Mouse (Mus musculus): ENCODE measurements around the gene Ptpn1. TPM values are rescaled to one million over a fixed set of nuclear protein-coding genes. Genes with fewer than 3 reads are reported as not detected.

Ptpn1 gene
- polyA plus RNA-seq, 1 experiment from 2014 or later = 89.8 TPM

GRCm38 (mm10) chr2:167910178-167910540 lies 21.7 kb upstream of the Ptpn1 start:
- WGBS = 74% methylated on average over 3 of the region's 3 CpGs

GRCm38 (mm10) chr2:167911511-167911910 lies 20.3 kb upstream of the Ptpn1 start:
- no peaks in the 10 kb centered on the region for H3K36me3 ChIP-seq (ENCODE audit: control insufficient read depth, insufficient read depth, low read length)
- ATAC-seq (ENCODE audit: low FRiP score) = no peak
- H3K9me3 ChIP-seq (ENCODE audit: control insufficient read depth, low read length) = no peaks in the 10 kb centered on the region
- H3K4me3 ChIP-seq (ENCODE audit: low read depth, low read length) = no peak overlapping the region
- no peak overlapping the region for H3K9ac ChIP-seq (ENCODE audit: low read length)
- H3K27ac ChIP-seq (ENCODE audit: low read depth, low read length) = no peak overlapping the region
- no peaks in the 10 kb centered on the region for H3K4me1 ChIP-seq (ENCODE audit: control insufficient read depth, insufficient read depth, low read length)
- 90% methylated on average over 5 of the region's 5 CpGs for WGBS
- no peaks in the 10 kb centered on the region for H3K27me3 ChIP-seq (ENCODE audit: control insufficient read depth, insufficient read depth, low read length)
- no peak overlapping the region for H3K4me2 ChIP-seq
- peak; percentile 17 for DNase-seq (ENCODE audit: low spot score, missing footprints)

More at GRCm38 (mm10) chr2:167910178-167910540, 21.7 kb upstream of the Ptpn1 start:
- H3K27me3 ChIP-seq (ENCODE audit: control insufficient read depth, insufficient read depth, low read length) = no peaks in the 10 kb centered on the region
- no peaks in the 10 kb centered on the region for H3K4me1 ChIP-seq (ENCODE audit: control insufficient read depth, insufficient read depth, low read length)
- no peak overlapping the region for H3K27ac ChIP-seq (ENCODE audit: low read depth, low read length)
- DNase-seq (ENCODE audit: low spot score, missing footprints) (peak; percentile 61), ATAC-seq (ENCODE audit: low FRiP score) (no peak)
- no peaks in the 10 kb centered on the region for H3K9me3 ChIP-seq (ENCODE audit: control insufficient read depth, low read length)
- H3K4me2 ChIP-seq = no peak overlapping the region
- no peak overlapping the region for H3K4me3 ChIP-seq (ENCODE audit: low read depth, low read length)
- no peaks in the 10 kb centered on the region for H3K36me3 ChIP-seq (ENCODE audit: control insufficient read depth, insufficient read depth, low read length)
- H3K9ac ChIP-seq (ENCODE audit: low read length) = no peak overlapping the region

GRCm38 (mm10) chr2:167919081-167919480 lies 12.8 kb upstream of the Ptpn1 start:
- Histone ChIP-seq H3K27ac (ENCODE audit: low read depth, low read length) (no peak overlapping the region), H3K9ac (ENCODE audit: low read length) (no peak overlapping the region), H3K4me2 (no peak overlapping the region), H3K36me3 (ENCODE audit: control insufficient read depth, insufficient read depth, low read length) (no peaks in the 10 kb centered on the region), H3K4me1 (ENCODE audit: control insufficient read depth, insufficient read depth, low read length) (no peaks in the 10 kb centered on the region), H3K4me3 (ENCODE audit: low read depth, low read length) (no peak overlapping the region), H3K9me3 (ENCODE audit: control insufficient read depth, low read length) (no peaks in the 10 kb centered on the region), H3K27me3 (ENCODE audit: control insufficient read depth, insufficient read depth, low read length) (no peaks in the 10 kb centered on the region)
- DNase-seq (ENCODE audit: low spot score, missing footprints) (no peak), ATAC-seq (ENCODE audit: low FRiP score) (no peak)
- WGBS = 56% methylated on average over 1 of the region's 1 CpGs

GRCm38 (mm10) chr2:167920041-167920440 lies 11.8 kb upstream of the Ptpn1 start:
- H3K27ac ChIP-seq (ENCODE audit: low read depth, low read length) = no peak overlapping the region
- no peaks in the 10 kb centered on the region for H3K9me3 ChIP-seq (ENCODE audit: control insufficient read depth, low read length)
- H3K27me3 ChIP-seq (ENCODE audit: control insufficient read depth, insufficient read depth, low read length) = no peaks in the 10 kb centered on the region
- H3K36me3 ChIP-seq (ENCODE audit: control insufficient read depth, insufficient read depth, low read length) = no peaks in the 10 kb centered on the region
- DNase-seq (ENCODE audit: low spot score, missing footprints) (peak; percentile 49), ATAC-seq (ENCODE audit: low FRiP score) (no peak)
- H3K4me1 ChIP-seq (ENCODE audit: control insufficient read depth, insufficient read depth, low read length) = peaks cover 4% of the 10 kb centered on the region; the same call in 1 of the 2 replicates
- no peak overlapping the region for H3K4me2 ChIP-seq
- no peak overlapping the region for H3K4me3 ChIP-seq (ENCODE audit: low read depth, low read length)
- WGBS = 78% methylated on average over 11 of the region's 11 CpGs
- H3K9ac ChIP-seq (ENCODE audit: low read length) = no peak overlapping the region

- no peak overlapping the region for H3K4me3 ChIP-seq (ENCODE audit: low read depth, low read length)
- H3K9me3 ChIP-seq (ENCODE audit: control insufficient read depth, low read length) = no peaks in the 10 kb centered on the region
- 89% methylated on average over 9 of the region's 9 CpGs for WGBS
- H3K4me2 ChIP-seq = no peak overlapping the region
- no peak overlapping the region for H3K27ac ChIP-seq (ENCODE audit: low read depth, low read length)
- peak; percentile 74 for DNase-seq (ENCODE audit: low spot score, missing footprints)
- ATAC-seq (ENCODE audit: low FRiP score) = no peak
- H3K4me1 ChIP-seq (ENCODE audit: control insufficient read depth, insufficient read depth, low read length) = peaks cover 4% of the 10 kb centered on the region; the same call in 1 of the 2 replicates
- no peak overlapping the region for H3K9ac ChIP-seq (ENCODE audit: low read length)
- H3K36me3 ChIP-seq (ENCODE audit: control insufficient read depth, insufficient read depth, low read length) = no peaks in the 10 kb centered on the region
- no peaks in the 10 kb centered on the region for H3K27me3 ChIP-seq (ENCODE audit: control insufficient read depth, insufficient read depth, low read length)
These were observed 10.8 kb upstream of the Ptpn1 start for GRCm38 (mm10) chr2:167920960-167921495.

- no peaks in the 10 kb centered on the region for H3K36me3 ChIP-seq (ENCODE audit: control insufficient read depth, insufficient read depth, low read length)
- H3K9me3 ChIP-seq (ENCODE audit: control insufficient read depth, low read length) = no peaks in the 10 kb centered on the region
- DNase-seq (ENCODE audit: low spot score, missing footprints) = peak; percentile 35
- no peak overlapping the region for H3K4me2 ChIP-seq
- H3K27me3 ChIP-seq (ENCODE audit: control insufficient read depth, insufficient read depth, low read length) = no peaks in the 10 kb centered on the region
- no peak for ATAC-seq (ENCODE audit: low FRiP score)
- WGBS = 87% methylated on average over 8 of the region's 8 CpGs
- H3K27ac ChIP-seq (ENCODE audit: low read depth, low read length) = no peak overlapping the region
- H3K4me3 ChIP-seq (ENCODE audit: low read depth, low read length) = no peak overlapping the region
- peaks cover 4% of the 10 kb centered on the region; the same call in 1 of the 2 replicates for H3K4me1 ChIP-seq (ENCODE audit: control insufficient read depth, insufficient read depth, low read length)
- no peak overlapping the region for H3K9ac ChIP-seq (ENCODE audit: low read length)
These were observed 10.0 kb upstream of the Ptpn1 start for GRCm38 (mm10) chr2:167921823-167922222.

- H3K4me2 ChIP-seq = no peak overlapping the region
- H3K4me3 ChIP-seq (ENCODE audit: low read depth, low read length) = no peak overlapping the region
- H3K36me3 ChIP-seq (ENCODE audit: control insufficient read depth, insufficient read depth, low read length) = no peaks in the 10 kb centered on the region
- ATAC-seq (ENCODE audit: low FRiP score) = no peak
- H3K27ac ChIP-seq (ENCODE audit: low read depth, low read length) = no peak overlapping the region
- no peak overlapping the region for H3K9ac ChIP-seq (ENCODE audit: low read length)
- DNase-seq (ENCODE audit: low spot score, missing footprints) = peak; percentile 57
- no peaks in the 10 kb centered on the region for H3K9me3 ChIP-seq (ENCODE audit: control insufficient read depth, low read length)
- WGBS = 90% methylated on average over 5 of the region's 5 CpGs
- H3K4me1 ChIP-seq (ENCODE audit: control insufficient read depth, insufficient read depth, low read length) = peaks cover 4% of the 10 kb centered on the region; the same call in 1 of the 2 replicates
- no peaks in the 10 kb centered on the region for H3K27me3 ChIP-seq (ENCODE audit: control insufficient read depth, insufficient read depth, low read length)
These were observed 7.8 kb upstream of the Ptpn1 start for GRCm38 (mm10) chr2:167924011-167924410.

GRCm38 (mm10) chr2:167924803-167925604 lies 6.9 kb upstream of the Ptpn1 start:
- Histone ChIP-seq H3K9ac (ENCODE audit: low read length) (peak overlapping the region; percentile 60), H3K36me3 (ENCODE audit: control insufficient read depth, insufficient read depth, low read length) (no peaks in the 10 kb centered on the region), H3K4me2 (peak overlapping the region; percentile 76), H3K4me1 (ENCODE audit: control insufficient read depth, insufficient read depth, low read length) (peaks cover 4% of the 10 kb centered on the region; the same call in 1 of the 2 replicates), H3K9me3 (ENCODE audit: control insufficient read depth, low read length) (no peaks in the 10 kb centered on the region), H3K27ac (ENCODE audit: low read depth, low read length) (no peak overlapping the region), H3K27me3 (ENCODE audit: control insufficient read depth, insufficient read depth, low read length) (no peaks in the 10 kb centered on the region), H3K4me3 (ENCODE audit: low read depth, low read length) (peak overlapping the region; percentile 35)
- ATAC-seq (ENCODE audit: low FRiP score) (peak; percentile 68), DNase-seq (ENCODE audit: low spot score, missing footprints) (peak; percentile 98)
- 5% methylated on average over 29 of the region's 29 CpGs for WGBS
